In the genomic region with DNA sequence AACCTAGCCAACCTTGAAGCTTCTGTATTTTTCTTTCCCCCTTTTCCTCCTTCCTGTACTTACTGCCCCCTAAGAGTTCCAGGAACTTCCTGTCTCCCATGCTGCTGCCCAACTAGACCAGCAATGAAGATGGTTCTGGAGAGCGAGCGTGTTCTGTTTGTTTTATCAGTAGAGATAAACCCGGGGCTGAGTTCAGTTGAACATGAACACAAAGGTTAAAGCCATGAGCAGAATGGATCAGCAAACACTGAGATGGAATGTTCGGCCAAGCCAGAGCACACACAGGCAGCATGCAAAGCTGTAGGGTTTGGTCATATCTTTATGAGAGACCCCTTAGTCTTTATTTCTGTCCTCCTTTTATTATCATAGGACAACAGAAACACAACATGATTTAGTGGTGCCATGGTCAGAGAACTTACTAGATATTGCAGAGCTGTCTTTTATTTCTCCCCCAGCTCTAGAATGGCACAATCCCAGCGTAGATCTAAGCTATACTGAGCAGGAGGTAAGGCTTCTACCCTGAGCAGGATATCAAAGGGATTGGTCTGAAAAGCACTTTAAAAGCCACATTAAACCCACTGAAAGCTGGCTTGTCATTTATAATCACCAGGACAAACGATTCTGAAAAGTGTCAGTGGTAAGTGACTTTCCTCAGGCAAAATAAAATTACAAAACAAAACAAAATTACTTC, we compare ENCODE assay signal across 17 mouse cellular contexts.
A peak's percentile ranks its signal among the peaks of the same experiment; 100 is the strongest.
DNase-seq lines count a peak whose midpoint lies in the region; ATAC-seq lines count a peak whose summit lies in the region.
"Had no signal": no experiment of that assay in that cellular context is flagged by ENCODE, and none has a peak within 500 bp of the region (broad histone marks: within the 10 kb centered on the region; RNA-seq: fewer than 3 reads in every experiment).

No protein-coding gene starts in this region.

- WGBS in liver, embryonic 11.5 days: 32% methylated on average over 6 of the region's 6 CpGs
- WGBS in liver, embryonic 12.5 days (ENCODE audit: insufficient replicate concordance): 31% methylated on average over 6 of the region's 6 CpGs
- 38% methylated on average over 6 of the region's 6 CpGs for WGBS in intestine, embryonic 16.5 days
- 27% methylated on average over 6 of the region's 6 CpGs for WGBS in liver, embryonic 16.5 days (ENCODE audit: insufficient replicate concordance)

- no peak overlapping the region for H3K4me3 ChIP-seq in liver, embryonic 11.5 days (ENCODE audit: low read depth, low read length)
- H3K4me3 ChIP-seq in liver, embryonic 12.5 days: no peak overlapping the region
- H3K4me3 ChIP-seq in intestine, embryonic 16.5 days (ENCODE audit: low read length): no peak overlapping the region
- no peak overlapping the region for H3K4me3 ChIP-seq in liver, embryonic 16.5 days (ENCODE audit: low read depth, low read length)
- H3K4me3 ChIP-seq: embryonic facial prominence, embryonic 10.5 days; limb, embryonic 12.5 days; neural tube, embryonic 12.5 days had no signal

- H3K27ac ChIP-seq in liver, embryonic 11.5 days (ENCODE audit: low read depth, low read length): no peak overlapping the region
- H3K27ac ChIP-seq in liver, embryonic 12.5 days: no peak overlapping the region
- no peak overlapping the region for H3K27ac ChIP-seq in intestine, embryonic 16.5 days (ENCODE audit: low read length)
- no peak overlapping the region for H3K27ac ChIP-seq in liver, embryonic 16.5 days (ENCODE audit: low read length)
- H3K27ac ChIP-seq: embryonic facial prominence, embryonic 10.5 days; limb, embryonic 12.5 days; neural tube, embryonic 12.5 days had no signal

- no peaks in the 10 kb centered on the region for H3K27me3 ChIP-seq in liver, embryonic 11.5 days (replicated peaks; ENCODE audit: control insufficient read depth, insufficient read depth, low read length)
- no peaks in the 10 kb centered on the region for H3K27me3 ChIP-seq in liver, embryonic 12.5 days (replicated peaks)
- no peaks in the 10 kb centered on the region for H3K27me3 ChIP-seq in intestine, embryonic 16.5 days (replicated peaks; ENCODE audit: control insufficient read depth, insufficient read depth, low read length)
- H3K27me3 ChIP-seq in liver, embryonic 16.5 days (ENCODE audit: control insufficient read depth, insufficient read depth, low read depth, low read length): no peaks in the 10 kb centered on the region
- H3K27me3 ChIP-seq: limb, embryonic 12.5 days; neural tube, embryonic 12.5 days had no signal

- ATAC-seq in liver, embryonic 11.5 days (replicated peaks; ENCODE audit: low FRiP score): 0 out of 2 replicates have a peak, but pooled peaks have one; percentile 47
- no peak for ATAC-seq in liver, embryonic 12.5 days
- peak; percentile 74 for ATAC-seq in intestine, embryonic 16.5 days
- ATAC-seq in liver, embryonic 16.5 days (ENCODE audit: low read depth): peak; percentile 61

- no peak overlapping the region for H3K9ac ChIP-seq in liver, embryonic 11.5 days (ENCODE audit: low read depth, low read length)
- H3K9ac ChIP-seq in liver, embryonic 12.5 days: no peak overlapping the region
- H3K9ac ChIP-seq in intestine, embryonic 16.5 days (ENCODE audit: low read depth, low read length): no peak overlapping the region
- H3K9ac ChIP-seq in liver, embryonic 16.5 days (ENCODE audit: low read depth, low read length): no peak overlapping the region
- H3K9ac ChIP-seq: limb, embryonic 12.5 days; neural tube, embryonic 12.5 days had no signal

- DNase-seq in kidney, adult 9 months: peak; percentile 5
- DNase-seq in kidney, adult 8-10 months: no peak
- peak; percentile 30 for DNase-seq in liver, embryonic 11.5 days (ENCODE audit: low spot score)
- no peak for DNase-seq in layer of hippocampus, adult 11-12 months (ENCODE audit: low spot score)
- DNase-seq: cerebellum, adult 8-10 months; gastrocnemius, postnatal 10 days; heart, adult 18-20 months; lung, adult 2 months; lung, postnatal 4 days; right cerebral cortex, adult 18-20 months; thymus, postnatal 25 days had no signal

- no peaks in the 10 kb centered on the region for H3K36me3 ChIP-seq in liver, embryonic 11.5 days (ENCODE audit: control insufficient read depth, insufficient read depth, low read length)
- no peaks in the 10 kb centered on the region for H3K36me3 ChIP-seq in liver, embryonic 12.5 days
- H3K36me3 ChIP-seq in intestine, embryonic 16.5 days (ENCODE audit: control insufficient read depth, insufficient read depth, low read length): no peaks in the 10 kb centered on the region
- no peaks in the 10 kb centered on the region for H3K36me3 ChIP-seq in liver, embryonic 16.5 days (ENCODE audit: control insufficient read depth, insufficient read depth)
- H3K36me3 ChIP-seq: embryonic facial prominence, embryonic 10.5 days; limb, embryonic 12.5 days; neural tube, embryonic 12.5 days had no signal

- no peak overlapping the region for H3K4me2 ChIP-seq in liver, embryonic 11.5 days
- no peak overlapping the region for H3K4me2 ChIP-seq in liver, embryonic 12.5 days
- H3K4me2 ChIP-seq in intestine, embryonic 16.5 days (ENCODE audit: low read depth, low read length): 0 out of 2 replicates have a peak overlapping the region, but pooled peaks have one; percentile 2
- no peak overlapping the region for H3K4me2 ChIP-seq in liver, embryonic 16.5 days (ENCODE audit: low read depth, low read length)
- H3K4me2 ChIP-seq: limb, embryonic 12.5 days; neural tube, embryonic 12.5 days had no signal

- H3K9me3 ChIP-seq in liver, embryonic 11.5 days (ENCODE audit: control insufficient read depth, low read length): no peaks in the 10 kb centered on the region
- H3K9me3 ChIP-seq in liver, embryonic 12.5 days (replicated peaks): no peaks in the 10 kb centered on the region
- no peaks in the 10 kb centered on the region for H3K9me3 ChIP-seq in intestine, embryonic 16.5 days (ENCODE audit: control insufficient read depth, low read length)
- no peaks in the 10 kb centered on the region for H3K9me3 ChIP-seq in liver, embryonic 16.5 days (replicated peaks; ENCODE audit: control insufficient read depth, low read length)
- H3K9me3 ChIP-seq: embryonic facial prominence, embryonic 10.5 days; limb, embryonic 12.5 days; neural tube, embryonic 12.5 days had no signal

- peaks cover 7% of the 10 kb centered on the region; the same call in 1 of the 2 replicates for H3K4me1 ChIP-seq in liver, embryonic 11.5 days (replicated peaks; ENCODE audit: control insufficient read depth, insufficient read depth, low read length)
- H3K4me1 ChIP-seq in liver, embryonic 12.5 days: peaks cover 25% of the 10 kb centered on the region
- H3K4me1 ChIP-seq in intestine, embryonic 16.5 days (ENCODE audit: control insufficient read depth, insufficient read depth, low read length): 0 out of 2 replicates have a peak, but pooled peaks cover 3% of the 10 kb centered on the region
- no peaks in the 10 kb centered on the region for H3K4me1 ChIP-seq in liver, embryonic 16.5 days (ENCODE audit: control insufficient read depth, low read depth, low read length)
- H3K4me1 ChIP-seq: embryonic facial prominence, embryonic 10.5 days; limb, embryonic 12.5 days; neural tube, embryonic 12.5 days had no signal

Comparison
In these comparisons a context has a peak if more than half of its experiments do, and no peak if none do; other contexts are left out.
1. DNase-seq: peak in kidney, adult 9 months (single experiment) and liver, embryonic 11.5 days (single experiment); none in kidney, adult 8-10 months (0 of 2) and layer of hippocampus, adult 11-12 months (single experiment).